Mouse (Mus musculus): ENCODE results near the gene Rab26.

Rab26 gene

GRCm38 (mm10) chr17:24507806-24508460 is 26.1 kb downstream of the Rab26 start:
- DNase-seq (ENCODE audit: low spot score) = no peak

GRCm38 (mm10) chr17:24507129-24507664 is 26.8 kb downstream of the Rab26 start:
- no peak for DNase-seq (ENCODE audit: low spot score)

DNA sequence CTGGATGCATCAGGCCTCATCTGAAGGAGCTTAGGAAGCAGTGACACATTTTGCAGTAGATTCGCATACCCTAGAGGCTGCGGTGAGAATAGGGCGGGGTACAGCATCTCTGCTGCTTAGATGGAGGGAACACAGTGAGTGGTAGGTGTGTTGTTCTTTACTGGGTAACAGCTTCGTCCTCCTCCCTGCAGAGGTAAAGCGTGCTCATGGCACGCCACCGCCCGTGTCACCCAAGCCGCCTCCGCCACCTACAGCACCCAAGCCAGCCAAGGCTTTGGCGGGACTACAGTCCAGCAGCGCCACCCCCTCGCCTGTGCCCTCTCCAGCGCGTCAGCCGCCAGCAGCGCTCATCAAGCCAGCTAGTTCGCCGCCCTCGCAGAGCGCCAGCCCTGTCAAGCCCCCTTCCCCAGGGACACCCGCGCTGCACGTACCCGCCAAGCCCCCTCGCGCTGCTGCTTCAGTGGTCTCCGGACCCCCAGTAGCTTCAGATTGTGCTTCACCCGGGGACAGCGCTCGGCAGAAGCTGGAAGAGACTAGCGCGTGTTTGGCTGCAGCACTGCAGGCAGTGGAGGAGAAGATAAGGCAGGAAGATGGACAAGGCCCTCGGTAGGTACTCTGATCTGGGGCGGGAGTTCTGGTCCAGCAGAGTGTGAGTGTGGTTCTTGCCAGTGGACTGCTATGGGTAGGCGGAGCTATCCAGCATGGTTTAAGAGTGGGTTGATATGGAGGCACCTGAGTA is 27.5 kb downstream of the Rab26 start:
- no peak for DNase-seq (ENCODE audit: low spot score)

GRCm38 (mm10) chr17:24505286-24505955 is 28.6 kb downstream of the Rab26 start:
- no peak for DNase-seq (ENCODE audit: low spot score)

DNA sequence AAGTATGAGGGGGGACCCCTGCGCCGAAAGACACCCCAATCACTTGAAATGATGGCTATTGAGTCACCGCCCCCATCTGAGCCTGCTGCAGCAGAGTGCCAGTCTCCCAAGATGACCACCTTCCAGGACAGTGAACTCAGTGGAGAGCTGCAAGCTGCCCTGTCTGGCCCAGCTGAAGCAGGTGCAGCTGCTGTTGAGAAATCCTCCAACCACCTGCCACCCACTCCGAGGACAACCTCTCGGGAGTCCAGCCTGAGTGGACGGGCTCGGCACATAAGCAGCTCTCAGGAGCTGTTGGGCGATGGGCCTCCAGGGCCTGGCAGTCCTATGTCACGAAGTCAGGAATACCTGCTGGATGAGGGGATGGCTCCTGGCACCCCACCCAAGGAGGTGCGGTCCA is 29.9 kb downstream of the Rab26 start:
- DNase-seq (ENCODE audit: low spot score) = no peak

DNA sequence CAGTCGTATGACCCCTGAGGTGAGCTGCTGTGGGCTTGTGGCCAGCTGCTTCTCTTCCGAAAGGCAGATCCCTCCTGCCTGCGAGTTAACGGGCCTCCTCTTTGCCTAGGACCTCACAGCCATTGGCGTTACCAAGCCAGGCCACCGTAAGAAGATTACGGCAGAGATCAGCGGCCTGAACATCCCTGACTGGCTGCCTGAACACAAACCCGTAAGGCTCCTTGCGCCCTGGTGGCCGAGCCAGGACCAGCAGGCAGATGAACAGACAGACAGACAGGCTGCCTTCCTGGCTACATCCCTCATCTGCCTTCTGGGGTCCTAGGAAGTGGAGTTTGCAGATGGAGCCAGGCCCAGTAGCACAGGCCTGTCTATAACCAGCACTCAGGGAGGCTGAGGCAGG is 31.8 kb downstream of the Rab26 start:
- DNase-seq (ENCODE audit: low spot score) = no peak

- no peak for DNase-seq (ENCODE audit: low spot score)
These were observed 38.0 kb downstream of the Rab26 start for GRCm38 (mm10) chr17:24496026-24496425.

DNA sequence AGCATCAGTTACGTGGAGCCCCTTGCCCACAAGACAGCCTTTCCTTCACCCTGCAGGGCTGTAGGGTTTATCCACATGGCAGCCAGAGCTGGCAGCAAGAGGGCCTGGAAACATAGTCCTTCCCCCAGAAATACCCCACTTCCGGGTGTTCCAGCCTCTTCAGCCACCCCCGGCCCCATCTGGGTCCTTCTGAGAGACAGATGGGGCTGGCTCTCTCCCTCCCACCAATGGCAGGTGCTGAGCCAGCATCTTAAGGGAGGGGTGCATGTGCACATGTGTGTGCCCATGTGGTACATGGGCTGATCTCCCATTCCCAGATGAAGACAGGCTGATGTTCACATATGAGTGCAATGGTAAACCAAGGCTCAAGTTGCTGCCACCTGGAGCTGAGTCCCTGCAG is 38.6 kb downstream of the Rab26 start:
- DNase-seq (ENCODE audit: low spot score) = no peak

DNA sequence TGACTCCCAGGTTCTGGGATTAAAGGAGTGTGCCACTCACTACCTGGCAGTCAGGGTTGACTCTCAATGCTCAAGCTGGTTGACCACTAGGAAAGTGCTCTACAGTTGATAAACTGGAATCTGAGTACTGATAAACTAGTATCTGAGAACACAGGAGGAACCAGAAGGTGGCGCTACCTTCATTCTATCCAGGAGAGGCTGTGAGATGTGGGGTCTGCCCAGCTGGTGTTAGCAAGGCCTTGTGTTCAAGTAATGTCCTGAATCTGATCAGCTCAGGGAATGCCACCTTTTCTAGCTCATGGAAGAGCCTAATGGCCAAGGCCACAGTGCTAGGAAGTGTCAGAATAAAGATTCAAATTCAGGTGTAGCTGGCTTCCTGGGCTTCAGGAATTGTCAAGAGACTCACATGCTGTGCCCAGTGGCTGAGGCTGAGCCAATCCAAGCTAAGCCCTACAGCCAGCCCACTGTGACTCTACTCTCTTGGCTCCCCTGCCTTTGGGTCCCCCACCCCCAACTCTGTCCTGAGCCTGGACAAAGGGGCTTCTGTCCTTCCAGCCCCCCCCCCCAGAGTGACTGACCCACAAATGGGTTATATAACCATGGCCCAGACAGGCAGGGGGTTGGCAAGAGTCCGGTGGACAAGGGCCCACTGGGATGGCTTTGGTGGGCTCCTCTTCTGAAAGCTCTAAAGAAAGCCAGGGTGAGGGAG is 39.2 kb downstream of the Rab26 start:
- DNase-seq (ENCODE audit: low spot score) = no peak

DNA sequence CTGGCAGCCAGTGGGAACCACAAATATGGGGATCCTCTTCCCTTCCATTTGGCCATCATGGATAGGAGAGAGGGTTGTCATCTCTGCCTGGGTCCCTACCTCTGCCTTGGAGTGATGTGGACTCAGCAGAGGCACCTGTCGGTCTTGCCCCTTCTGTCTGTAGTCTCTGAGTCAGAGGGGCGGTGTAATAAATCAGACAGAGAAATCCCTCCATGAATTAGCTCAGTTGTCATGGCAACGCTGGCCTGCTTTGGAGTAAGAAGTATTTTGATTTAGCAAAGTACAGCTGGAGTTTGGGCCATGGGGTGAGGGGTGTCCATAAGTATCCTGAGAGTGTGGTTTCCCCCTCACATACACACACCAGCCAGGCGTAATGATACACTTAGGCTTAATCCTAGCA is 43.6 kb downstream of the Rab26 start:
- DNase-seq (ENCODE audit: low spot score) = no peak

GRCm38 (mm10) chr17:24489265-24490030 is 44.6 kb downstream of the Rab26 start:
- no peak for DNase-seq (ENCODE audit: low spot score)

- DNase-seq (ENCODE audit: low spot score) = peak; percentile 25
These were observed 45.2 kb downstream of the Rab26 start for GRCm38 (mm10) chr17:24488662-24489264.

GRCm38 (mm10) chr17:24488186-24488661 is 45.8 kb downstream of the Rab26 start, which contains the start of gene Caskin1:
Gene Caskin1, plus strand, starts transcription at chr17:24488601.
- peak; percentile 24 for DNase-seq (ENCODE audit: low spot score)

DNA sequence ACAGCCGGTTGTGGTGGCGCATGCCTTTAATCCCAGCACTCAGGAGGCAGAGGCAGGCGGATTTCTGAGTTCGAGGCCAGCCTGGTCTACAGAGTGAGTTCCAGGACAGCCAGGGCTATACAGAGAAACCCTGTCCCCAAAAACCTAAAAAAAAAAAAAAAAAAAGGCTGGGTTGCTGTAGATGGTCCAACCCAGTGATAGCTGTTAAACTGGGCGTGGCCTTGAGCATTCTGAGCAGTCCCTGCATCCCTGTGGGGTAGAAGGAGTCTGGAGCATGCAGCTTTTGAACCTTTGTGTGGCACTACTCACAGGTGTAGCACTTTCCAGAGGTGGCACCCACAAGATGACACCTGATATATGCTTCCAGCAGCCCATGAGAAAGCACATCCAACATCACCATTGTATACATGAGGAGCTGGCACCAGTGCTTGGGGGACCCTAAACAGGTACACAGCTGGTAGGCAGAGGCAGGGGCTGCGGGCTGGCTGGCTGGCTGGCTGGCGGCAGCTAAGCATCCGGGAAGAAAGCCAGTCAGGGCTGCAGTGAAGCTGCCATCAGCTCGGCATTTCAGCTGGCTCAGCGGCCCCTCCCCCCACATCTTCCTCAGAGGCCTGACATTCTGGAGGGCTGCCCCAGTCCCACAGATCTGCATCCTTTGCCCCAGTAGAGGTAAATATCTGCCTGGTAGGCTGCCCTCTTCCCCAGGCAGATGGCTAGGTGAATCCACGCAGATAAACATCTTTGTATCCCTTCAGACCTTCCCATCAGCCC is 48.7 kb downstream of the Rab26 start:
- DNase-seq (ENCODE audit: low spot score) = no peak

GRCm38 (mm10) chr17:24483495-24483894 is 50.5 kb downstream of the Rab26 start:
- DNase-seq (ENCODE audit: low spot score) = no peak

DNA sequence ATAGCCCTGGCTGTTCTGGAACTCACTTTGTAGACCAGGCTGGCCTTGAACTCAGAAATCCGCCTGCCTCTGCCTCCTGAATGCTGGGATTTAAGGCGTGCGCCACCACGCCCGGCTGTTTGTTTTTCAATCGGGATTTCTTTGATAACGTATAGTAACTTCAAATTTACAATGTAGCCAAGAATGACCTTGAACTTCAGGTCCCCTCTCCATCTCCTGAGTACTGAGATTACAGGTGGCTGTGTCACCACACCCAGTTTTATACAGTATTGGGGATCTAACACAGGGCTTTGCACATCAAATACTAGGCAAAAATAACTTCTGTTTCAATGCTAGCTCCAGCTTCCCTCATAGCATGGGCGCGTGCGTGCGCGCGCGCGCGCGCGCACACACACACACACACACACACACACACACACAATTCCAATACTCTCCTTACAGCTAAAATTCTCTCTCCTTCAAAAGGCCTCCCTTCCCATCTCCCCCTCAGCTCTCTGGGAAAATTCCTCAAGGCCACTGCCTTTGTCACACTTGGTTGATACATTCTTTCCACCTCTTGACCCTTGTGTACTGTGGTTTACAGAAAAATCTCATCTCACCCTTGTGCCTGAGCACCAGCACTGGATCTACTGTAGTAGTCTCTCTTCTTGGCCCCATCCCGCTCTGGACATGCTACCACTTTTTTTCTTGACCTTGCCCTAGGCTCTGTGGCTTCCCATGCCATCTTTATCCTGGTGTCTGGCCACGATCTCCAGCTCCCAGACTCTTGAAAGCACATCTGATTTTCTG is 52.8 kb downstream of the Rab26 start:
- no peak for DNase-seq (ENCODE audit: low spot score)

- no peak for DNase-seq (ENCODE audit: low spot score)
These were observed 53.7 kb downstream of the Rab26 start for GRCm38 (mm10) chr17:24480201-24480826.

DNA sequence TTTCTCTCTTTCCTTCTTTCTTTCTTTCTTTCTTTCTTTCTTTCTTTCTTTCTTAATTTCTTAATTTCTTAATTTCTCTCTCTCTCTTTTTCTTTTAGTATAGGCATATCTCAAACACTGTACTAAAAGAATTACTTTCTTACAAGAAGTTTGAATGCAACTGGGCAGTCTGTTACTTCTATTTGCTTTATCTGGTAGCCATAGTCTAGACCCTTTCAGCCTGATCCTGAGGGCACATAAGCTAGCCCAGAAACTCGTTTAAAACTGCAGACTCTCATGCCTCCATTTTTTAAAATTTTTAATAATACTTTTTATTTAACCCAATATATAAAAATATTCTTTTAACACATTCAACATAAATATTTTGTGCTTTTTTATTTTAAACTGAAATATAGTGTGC is 54.6 kb downstream of the Rab26 start:
- DNase-seq (ENCODE audit: low spot score) = no peak

Data from yolk sac, embryonic 10.5 days (tissue).